Mouse (Mus musculus): ENCODE measurements around the gene Hnrnpa3.
"Not testable (repeated sequence)": the region's sequence is repeated elsewhere in the genome, so short reads cannot be mapped to it uniquely, and the experiment has no call there.

The Hnrnpa3 gene

DNA sequence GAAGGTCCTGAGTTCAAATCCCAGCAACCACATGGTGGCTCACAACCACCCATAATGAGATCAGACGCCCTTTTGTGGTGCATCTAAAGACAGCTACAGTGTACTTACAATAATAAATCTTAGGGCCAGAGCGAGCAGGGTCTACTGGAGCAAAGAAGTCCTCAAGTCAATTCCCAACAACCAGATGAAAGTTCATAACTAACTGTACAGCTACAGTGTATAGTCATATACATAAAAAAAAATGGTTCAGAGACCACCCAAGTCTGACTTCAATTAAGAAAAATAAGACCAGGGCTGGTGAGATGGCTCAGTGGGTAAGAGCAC lies 12.2 kb downstream of the Hnrnpa3 start:
- intact Hi-C loops (cut with DNase I): loop anchor here (5.0 kb wide), 1 partner anchor 64 kb away; no protein-coding TSS in a partner anchor

DNA sequence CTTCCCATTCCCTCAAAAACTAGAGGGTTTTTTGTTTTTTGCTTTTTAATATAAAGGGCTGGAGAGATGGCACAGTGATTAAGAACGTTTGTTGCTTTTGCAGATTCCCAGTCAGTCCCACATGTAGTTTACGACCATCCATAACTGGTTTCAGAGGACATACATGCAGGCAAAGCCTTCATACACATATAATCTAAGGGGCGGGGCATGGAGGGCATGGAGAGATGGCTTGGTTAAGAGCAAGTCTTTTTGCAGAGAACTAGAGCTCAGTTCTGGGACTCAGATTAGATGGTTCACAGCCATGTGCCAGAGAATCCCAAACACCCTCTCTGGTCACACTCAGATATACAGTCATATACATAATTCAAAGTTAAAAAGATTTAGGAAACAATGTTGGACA lies 13.5 kb downstream of the Hnrnpa3 start:
- intact Hi-C loops (cut with DNase I): loop anchor here (5.0 kb wide), 1 partner anchor 65 kb away; no protein-coding TSS in a partner anchor

GRCm38 (mm10) chr2:75676567-75676966 lies 17.5 kb downstream of the Hnrnpa3 start:
- intact Hi-C loops (cut with DNase I): no loop called here

GRCm38 (mm10) chr2:75679947-75680346 lies 20.9 kb downstream of the Hnrnpa3 start:
- intact Hi-C loops (cut with DNase I): loop anchor here (10.0 kb wide), 1 partner anchor 95 kb away; no protein-coding TSS in a partner anchor

- intact Hi-C loops (cut with DNase I): loop anchor here (10.0 kb wide), 1 partner anchor 93 kb away; no protein-coding TSS in a partner anchor
Observed at GRCm38 (mm10) chr2:75681439-75681838, 22.4 kb downstream of the Hnrnpa3 start.

- intact Hi-C loops (cut with DNase I): loop anchor here (10.0 kb wide), 1 partner anchor 92 kb away; no protein-coding TSS in a partner anchor
Observed at GRCm38 (mm10) chr2:75682978-75683709, 24.1 kb downstream of the Hnrnpa3 start.

GRCm38 (mm10) chr2:75684526-75684925 lies 25.5 kb downstream of the Hnrnpa3 start:
- intact Hi-C loops (cut with DNase I): loop anchor here (10.0 kb wide), 1 partner anchor 90 kb away; no protein-coding TSS in a partner anchor

GRCm38 (mm10) chr2:75685458-75685861 lies 26.4 kb downstream of the Hnrnpa3 start:
- intact Hi-C loops (cut with DNase I): loop anchor here (10.0 kb wide), 1 partner anchor 89 kb away; no protein-coding TSS in a partner anchor

GRCm38 (mm10) chr2:75687040-75687749 lies 28.1 kb downstream of the Hnrnpa3 start:
- intact Hi-C loops (cut with DNase I): loop anchor here (10.0 kb wide), 1 partner anchor 88 kb away; no protein-coding TSS in a partner anchor

GRCm38 (mm10) chr2:75688901-75689300 lies 29.8 kb downstream of the Hnrnpa3 start:
- intact Hi-C loops (cut with DNase I): loop anchor here (10.0 kb wide), 1 partner anchor 86 kb away; no protein-coding TSS in a partner anchor

DNA sequence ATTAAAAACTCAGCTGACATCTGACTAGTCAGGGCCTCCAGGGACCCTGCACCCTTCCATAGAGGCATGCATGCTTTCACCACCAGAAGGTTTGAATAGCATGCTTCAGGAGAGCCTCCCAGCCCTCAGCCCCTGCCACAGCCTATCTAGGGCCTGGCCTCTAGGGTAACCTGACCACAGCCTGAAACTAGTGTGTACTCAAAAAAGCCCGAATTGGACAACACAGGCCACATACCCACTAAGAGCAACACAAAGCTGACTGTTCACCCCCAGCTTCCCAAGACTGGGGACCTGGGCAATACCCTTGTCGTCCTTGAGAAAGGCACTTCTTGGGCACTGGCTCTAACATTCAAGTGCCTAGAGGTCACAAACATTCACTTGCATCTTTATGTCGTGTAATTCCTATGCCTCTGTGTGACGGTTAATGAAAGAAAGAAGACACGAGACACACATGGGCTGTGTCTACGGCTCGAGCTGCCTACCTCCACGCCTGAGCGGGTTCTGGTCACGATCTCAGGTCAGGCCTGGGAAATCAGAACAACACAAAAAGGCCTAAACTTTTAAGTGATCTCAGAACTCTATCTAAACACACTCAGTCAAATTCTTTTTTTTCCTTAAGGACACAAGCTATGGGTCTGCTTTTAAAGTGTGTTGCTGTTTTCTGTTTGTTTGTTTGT lies 30.6 kb downstream of the Hnrnpa3 start:
- intact Hi-C loops (cut with DNase I): loop anchor here (10.0 kb wide), 1 partner anchor 85 kb away; no protein-coding TSS in a partner anchor

GRCm38 (mm10) chr2:75690656-75691055 lies 31.6 kb downstream of the Hnrnpa3 start:
- intact Hi-C loops (cut with DNase I): no loop called here

- intact Hi-C loops (cut with DNase I): no loop called here
Observed at GRCm38 (mm10) chr2:75691316-75691715, 32.3 kb downstream of the Hnrnpa3 start.

DNA sequence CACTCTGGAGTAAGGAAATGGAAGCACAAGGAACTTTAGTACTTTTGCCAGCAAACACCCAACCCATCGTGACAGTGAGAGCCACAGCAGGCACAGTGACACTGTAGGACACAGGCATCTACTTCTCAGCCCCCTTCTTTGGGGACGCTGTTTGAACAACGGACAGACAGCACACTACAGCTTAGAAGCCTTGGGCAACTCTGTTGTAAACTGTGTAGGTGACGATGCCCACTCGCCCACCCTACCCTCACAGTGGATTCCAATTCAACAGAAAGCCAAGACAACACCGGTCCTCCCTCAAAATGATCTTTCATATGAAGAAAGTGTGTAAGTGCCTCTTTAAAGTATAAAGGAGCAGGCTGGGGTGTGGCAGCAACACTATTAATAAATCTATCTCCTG lies 33.3 kb downstream of the Hnrnpa3 start:
- intact Hi-C loops (cut with DNase I): no loop called here

- intact Hi-C loops (cut with DNase I): not testable (repeated sequence)
Observed at GRCm38 (mm10) chr2:75694926-75695325, 35.9 kb downstream of the Hnrnpa3 start.

- intact Hi-C loops (cut with DNase I): no loop called here
Observed at GRCm38 (mm10) chr2:75695676-75696350, 36.8 kb downstream of the Hnrnpa3 start.

DNA sequence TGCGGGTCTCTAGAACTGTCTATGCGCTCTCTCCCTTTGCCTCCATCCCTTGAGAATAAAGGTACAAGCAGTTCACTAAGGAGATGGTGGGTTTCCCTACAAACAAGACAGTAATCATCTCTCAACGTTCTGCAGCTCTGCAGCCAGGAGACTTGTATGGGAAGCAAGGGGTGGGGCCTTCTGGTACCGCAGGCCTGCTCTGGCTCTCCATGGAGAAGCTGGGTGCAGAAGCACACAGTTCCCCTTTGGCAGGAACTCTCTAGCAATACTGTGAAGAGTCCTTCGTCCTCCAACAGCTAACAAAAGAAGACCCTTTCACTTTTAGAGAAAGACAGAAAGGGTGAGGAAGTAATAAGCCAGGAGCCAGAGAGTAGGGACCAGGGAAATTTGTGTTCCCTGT lies 37.3 kb downstream of the Hnrnpa3 start:
- intact Hi-C loops (cut with DNase I): no loop called here

GRCm38 (mm10) chr2:75697222-75697621 lies 38.2 kb downstream of the Hnrnpa3 start:
- intact Hi-C loops (cut with DNase I): no loop called here

- intact Hi-C loops (cut with DNase I): no loop called here
Observed at GRCm38 (mm10) chr2:75698007-75698406, 38.9 kb downstream of the Hnrnpa3 start.

DNA sequence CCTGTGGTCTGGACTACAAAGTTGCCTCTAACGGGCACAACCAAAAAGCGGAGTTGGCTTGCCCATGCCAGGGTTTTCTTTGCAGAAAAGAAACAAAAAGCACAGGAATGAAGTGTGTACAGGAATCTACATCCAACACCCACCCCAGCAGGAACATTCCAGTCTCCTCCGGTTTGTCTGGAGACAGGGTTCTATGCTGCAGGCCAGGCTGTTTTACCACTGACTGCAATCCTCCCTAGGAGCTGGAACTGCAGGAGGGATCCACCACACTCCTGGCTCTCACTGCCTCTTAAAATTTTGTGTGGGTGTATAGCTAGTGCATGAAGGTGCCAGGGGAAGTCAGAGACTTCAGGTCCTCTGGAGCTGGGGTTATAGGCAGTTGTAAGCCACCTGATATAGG lies 39.8 kb downstream of the Hnrnpa3 start:
- intact Hi-C loops (cut with DNase I): no loop called here

DNA sequence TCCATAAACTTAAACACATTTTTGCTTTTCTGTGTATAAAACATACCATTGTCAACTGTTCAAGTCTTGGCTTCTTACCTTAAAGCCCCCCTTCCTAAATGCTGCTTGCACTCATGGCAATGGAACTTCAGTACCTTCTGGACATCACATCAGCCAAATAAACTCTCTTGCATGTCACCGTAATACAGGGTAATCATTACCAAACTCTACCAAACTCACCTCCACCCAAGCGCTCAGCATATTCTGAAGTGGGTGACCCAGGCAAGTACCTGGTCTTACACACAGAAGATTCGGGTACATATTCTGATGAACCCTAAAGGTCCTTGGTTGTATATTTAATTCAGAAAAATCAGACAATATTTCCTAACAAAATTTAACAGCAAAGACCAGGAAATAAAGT lies 41.5 kb downstream of the Hnrnpa3 start:
- intact Hi-C loops (cut with DNase I): loop anchor here (5.0 kb wide), 1 partner anchor 38 kb away; no protein-coding TSS in a partner anchor
